In the genomic region with DNA sequence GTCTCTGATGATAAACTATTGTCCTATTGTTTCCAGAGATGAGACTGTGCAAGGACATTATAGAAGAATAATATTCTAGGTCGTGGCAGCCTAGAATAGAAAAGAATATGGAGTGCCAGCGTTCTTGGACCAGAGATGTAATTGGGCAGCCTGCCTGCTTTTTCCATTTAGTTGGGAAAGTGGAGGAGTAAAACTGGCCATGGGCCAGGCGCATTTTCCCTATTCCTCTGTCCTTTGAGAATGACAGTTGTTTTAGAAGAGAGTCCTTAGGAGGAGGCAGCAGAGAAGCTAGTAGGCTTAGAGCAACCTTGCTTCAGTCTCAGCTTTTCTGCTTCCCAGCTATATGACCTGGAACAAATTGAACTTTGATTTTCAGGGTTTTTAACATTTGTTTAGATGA, we compare ENCODE assay signal across 11 mouse cellular contexts. TPM values are rescaled to one million over a fixed set of nuclear protein-coding genes. Genes with fewer than 3 reads are reported as not detected.
A peak's percentile ranks its signal among the peaks of the same experiment; 100 is the strongest.
DNase-seq lines count a peak whose midpoint lies in the region; ATAC-seq lines count a peak whose summit lies in the region.
"Had no signal": no experiment of that assay in that cellular context is flagged by ENCODE, and none has a peak within 500 bp of the region (broad histone marks: within the 10 kb centered on the region; RNA-seq: fewer than 3 reads in every experiment).

No protein-coding gene starts in this region.

- 53% methylated on average over 3 of the region's 3 CpGs for WGBS in heart, embryonic 11.5 days (ENCODE audit: insufficient replicate concordance)

- H3K9ac ChIP-seq in heart, embryonic 11.5 days (ENCODE audit: low read depth, low read length): no peak overlapping the region
- H3K9ac ChIP-seq: embryonic facial prominence, embryonic 12.5 days; liver, embryonic 14.5 days had no signal

- ATAC-seq in heart, embryonic 11.5 days (replicated peaks; ENCODE audit: insufficient number of reproducible peaks, low FRiP score, low TSS enrichment): no peak

- H3K27ac ChIP-seq in heart, embryonic 11.5 days (ENCODE audit: low read depth, low read length): no peak overlapping the region
- H3K27ac ChIP-seq: embryonic facial prominence, embryonic 12.5 days; liver, embryonic 14.5 days had no signal

- H3K27me3 ChIP-seq in heart, embryonic 11.5 days (ENCODE audit: control insufficient read depth, insufficient read depth, low read length): no peaks in the 10 kb centered on the region
- H3K27me3 ChIP-seq: CH12.LX; embryonic facial prominence, embryonic 12.5 days had no signal

- DNase-seq in heart, adult 18-20 months: peak; percentile 76 to 78
- peak; percentile 52 for DNase-seq in MN1 (ENCODE audit: low spot score)
- peak; percentile 79 for DNase-seq in cerebellum, adult 8-10 months
- DNase-seq in heart, postnatal 36 days: peak; percentile 69 to 73
- DNase-seq in left cerebral cortex, postnatal 14 days (ENCODE audit: low spot score in 2 of 2): peak; percentile 84 to 89
- peak; percentile 80 for DNase-seq in telencephalon, adult 2 months (ENCODE audit: low read depth, low spot score)
- no peak for DNase-seq in spleen, postnatal 4 days (ENCODE audit: low spot score in 2 of 2)

- peaks cover 14% of the 10 kb centered on the region for H3K4me1 ChIP-seq in heart, embryonic 11.5 days (ENCODE audit: control insufficient read depth, insufficient read depth, low read length)

- no peaks in the 10 kb centered on the region for H3K9me3 ChIP-seq in heart, embryonic 11.5 days (replicated peaks; ENCODE audit: control insufficient read depth, low read length)
- H3K9me3 ChIP-seq: embryonic facial prominence, embryonic 12.5 days had no signal

- intact Hi-C loops in heart, postnatal 36 days (cut with DNase I): no loop called here
- intact Hi-C loops in left cerebral cortex, postnatal 14 days (cut with DNase I): no loop called here

- no peak overlapping the region for H3K4me2 ChIP-seq in heart, embryonic 11.5 days
- H3K4me2 ChIP-seq: embryonic facial prominence, embryonic 12.5 days had no signal

- no peaks in the 10 kb centered on the region for H3K36me3 ChIP-seq in heart, embryonic 11.5 days (ENCODE audit: control insufficient read depth, insufficient read depth, low read length)
- H3K36me3 ChIP-seq: embryonic facial prominence, embryonic 12.5 days had no signal

- H3K4me3 ChIP-seq in heart, embryonic 11.5 days (ENCODE audit: low read depth, low read length): no peak overlapping the region
- H3K4me3 ChIP-seq: embryonic facial prominence, embryonic 12.5 days had no signal

RNA-seq across cellular contexts. Expression of gene Susd6, which starts 13.6 kb away (rescaled TPM):
- total RNA-seq in heart, adult 18-20 months (2021): 10 to 100 TPM; 68.3 to 71.9 TPM
- 17.7 and 20.4 TPM in 2 replicates for polyA plus RNA-seq in heart, embryonic 11.5 days (2014; fragmentation: Nextera tagmentation; extraction: Ambion mirVana)
- total RNA-seq in heart, postnatal 36 days (2021): 10 to 100 TPM; 72.2 to 76.1 TPM
- 10 to 100 TPM; 27.0 to 29.5 TPM for total RNA-seq in left cerebral cortex, postnatal 14 days (2021)

RNA-seq across cellular contexts. Expression of gene Ccdc177, which starts 43.4 kb away (rescaled TPM):
- under 1 TPM in 1 of 2 experiments, not detected in 1; 0.05 TPM for total RNA-seq in heart, adult 18-20 months (2021)
- 0.04 TPM in 1 of 2 replicates, not detected in the other for polyA plus RNA-seq in heart, embryonic 11.5 days (2014; fragmentation: Nextera tagmentation; extraction: Ambion mirVana)
- total RNA-seq in heart, postnatal 36 days (2021): not detected
- total RNA-seq in left cerebral cortex, postnatal 14 days (2021): 10 to 100 TPM; 17.0 to 18.1 TPM
- total RNA-seq: CH12.LX had no signal
- polyA plus RNA-seq: liver, embryonic 14.5 days had no signal

Comparison
In these comparisons a context has a peak if more than half of its experiments do, and no peak if none do; other contexts are left out.
1. DNase-seq: peak in heart, adult 18-20 months (2 of 2), MN1 (single experiment), cerebellum, adult 8-10 months (single experiment), heart, postnatal 36 days (2 of 2), left cerebral cortex, postnatal 14 days (2 of 2) and telencephalon, adult 2 months (single experiment); none in spleen, postnatal 4 days (0 of 2).
2. RNA of gene Ccdc177, which starts 43.4 kb away (total RNA-seq): 17.0 to 18.1 TPM in left cerebral cortex, postnatal 14 days; 0.05 TPM in heart, adult 18-20 months and not detected in heart, postnatal 36 days; every median in the first group is over 10 times any median in the second.